Mouse (Mus musculus) testis, adult 2 months (tissue): ENCODE measurements around the gene Cadm2.

Experiments used
- CTCF ChIP-seq: fragments of 200-500 bp; IDR thresholded peaks from 2 replicates; pipeline ENCODE4 v1.5.1; 2012; ENCODE audit warnings: low read depth, mild to moderate bottlenecking, inconsistent platforms, low read length, moderate library complexity; ENCODE audit not compliant: control insufficient read depth, insufficient read depth, insufficient replicate concordance
- POLR2A ChIP-seq: fragments of 200-500 bp; IDR thresholded peaks from 2 replicates; pipeline ENCODE4 v1.6.1; 2012; ENCODE audit warnings: low read depth, mild to moderate bottlenecking, inconsistent platforms, low read length, moderate library complexity; ENCODE audit not compliant: control insufficient read depth

GRCm38 (mm10) chr16:67610904-67611681, 9.6 kb downstream of the Cadm2 start:
- TF ChIP-seq CTCF = no peak
- no peak for TF ChIP-seq POLR2A
